Mouse (Mus musculus) telencephalon, adult 2 months (tissue): Measurements from ENCODE around the gene Rbpj.

ENCODE experiments used
- DNase-seq: peaks from one replicate; pipeline ENCODE4 v3.0.0-alpha.2; 2011; ENCODE audit warnings: low read depth, low spot score

Gene Rbpj

GRCm38 (mm10) chr5:53469098-53469776 lies 3.3 kb downstream of the Rbpj start:
- DNase-seq = no peak

- no peak for DNase-seq
Observed at GRCm38 (mm10) chr5:53469777-53470131, 3.8 kb downstream of the Rbpj start.

- DNase-seq = no peak
Observed at GRCm38 (mm10) chr5:53470141-53471079, 4.5 kb downstream of the Rbpj start.

- DNase-seq = no peak
Observed at GRCm38 (mm10) chr5:53472485-53472884, 6.5 kb downstream of the Rbpj start.

GRCm38 (mm10) chr5:53479161-53479560 lies 13.2 kb downstream of the Rbpj start:
- no peak for DNase-seq

- no peak for DNase-seq
Observed at GRCm38 (mm10) chr5:53479891-53480290, 13.9 kb downstream of the Rbpj start.

- no peak for DNase-seq
Observed at GRCm38 (mm10) chr5:53481021-53481420, 15.1 kb downstream of the Rbpj start.

- no peak for DNase-seq
Observed at GRCm38 (mm10) chr5:53485069-53485628, 19.2 kb downstream of the Rbpj start.

- DNase-seq = no peak
Observed at GRCm38 (mm10) chr5:53485934-53486475, 20.1 kb downstream of the Rbpj start.

GRCm38 (mm10) chr5:53486966-53487592 lies 21.1 kb downstream of the Rbpj start:
- DNase-seq = no peak

- DNase-seq = no peak
Observed at GRCm38 (mm10) chr5:53490697-53491099, 24.7 kb downstream of the Rbpj start.

- DNase-seq = no peak
Observed at GRCm38 (mm10) chr5:53493756-53494155, 27.8 kb downstream of the Rbpj start.

- DNase-seq = peak; percentile 82
Observed at GRCm38 (mm10) chr5:53494536-53495159, 28.7 kb downstream of the Rbpj start.

- no peak for DNase-seq
Observed at GRCm38 (mm10) chr5:53496846-53497549, 31.0 kb downstream of the Rbpj start.

- DNase-seq = no peak
Observed at GRCm38 (mm10) chr5:53499571-53499970, 33.6 kb downstream of the Rbpj start.

GRCm38 (mm10) chr5:53500509-53501145 lies 34.7 kb downstream of the Rbpj start:
- peak; percentile 36 for DNase-seq

GRCm38 (mm10) chr5:53503261-53503660 lies 37.3 kb downstream of the Rbpj start:
- no peak for DNase-seq

- no peak for DNase-seq
Observed at GRCm38 (mm10) chr5:53505751-53506150, 39.8 kb downstream of the Rbpj start.

- no peak for DNase-seq
Observed at GRCm38 (mm10) chr5:53507371-53507770, 41.4 kb downstream of the Rbpj start.

- DNase-seq = no peak
Observed at GRCm38 (mm10) chr5:53509465-53509864, 43.5 kb downstream of the Rbpj start.
